Mouse (Mus musculus): ENCODE data around the gene Zkscan17.

Gene Zkscan17

GRCm38 (mm10) chr11:59456346-59456745 is 70.2 kb downstream of the Zkscan17 start:
- no peak for DNase-seq (ENCODE audit: low spot score in 2 of 2)

- no peak for DNase-seq (ENCODE audit: low spot score in 2 of 2)
Measured at GRCm38 (mm10) chr11:59451086-59451485, 75.5 kb downstream of the Zkscan17 start, which contains the start of gene Snap47. Gene Snap47 (minus strand): TSS chr11:59451186.

GRCm38 (mm10) chr11:59450230-59450771 is 76.2 kb downstream of the Zkscan17 start:
- peak in 1 of 2 experiments; percentile 22 for DNase-seq (ENCODE audit: low spot score in 2 of 2)

DNA sequence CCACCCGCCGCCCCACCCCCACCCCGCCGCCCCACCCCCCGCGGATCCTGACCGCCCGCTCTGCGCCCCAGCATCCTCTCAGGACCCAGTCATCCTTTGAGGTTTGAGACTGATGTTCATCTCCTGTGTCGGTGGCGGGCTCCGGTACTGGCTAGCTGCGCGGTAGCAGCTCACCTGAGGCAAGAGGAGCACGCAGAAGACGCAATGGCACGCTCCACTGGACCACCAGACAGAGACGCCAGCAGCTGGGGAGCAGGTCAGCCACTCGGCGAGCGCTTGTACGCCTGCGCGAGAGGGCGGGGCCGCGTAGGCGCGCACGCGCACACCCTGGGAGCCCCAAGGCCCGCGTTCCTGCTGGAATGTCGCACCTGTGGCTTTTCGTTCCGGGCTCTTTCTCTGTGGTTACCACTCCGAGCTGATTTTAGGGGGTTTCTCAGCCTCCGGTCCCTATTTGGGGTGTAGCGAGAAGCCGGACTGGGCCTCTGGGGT is 76.8 kb downstream of the Zkscan17 start, which contains the start of gene Jmjd4:
Gene Jmjd4 (plus strand): TSS at position 305 of the 489 bp plus-strand sequence.
- DNase-seq (ENCODE audit: low spot score in 2 of 2) = peak; percentile 81 to 92

- no peak for DNase-seq (ENCODE audit: low spot score in 2 of 2)
Measured at GRCm38 (mm10) chr11:59443102-59443501, 83.4 kb downstream of the Zkscan17 start.

DNA sequence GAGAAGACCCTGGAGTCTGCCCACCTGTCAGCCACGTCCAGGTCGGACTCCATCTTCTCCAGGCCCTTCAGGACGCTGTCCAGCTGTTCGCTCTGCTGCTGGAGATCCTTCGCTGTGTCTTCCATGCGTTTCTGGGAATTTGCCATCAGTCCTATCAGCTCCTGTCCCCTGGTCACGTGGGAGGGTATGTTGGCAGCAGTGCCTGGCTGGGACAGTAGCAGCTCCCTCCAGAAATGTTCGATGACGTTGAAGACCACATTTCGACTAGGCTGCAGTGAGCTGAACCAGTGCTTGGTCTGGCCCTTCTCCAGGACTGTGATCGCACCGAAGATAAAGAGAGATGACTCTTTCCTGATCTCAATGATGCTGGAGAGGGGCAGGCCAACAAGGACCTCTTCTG is 88.6 kb downstream of the Zkscan17 start:
- no peak for DNase-seq (ENCODE audit: low spot score in 2 of 2)
